Mouse (Mus musculus) ES-E14 (cell line): Measurements from ENCODE around the gene Btg2. TPM values are rescaled to one million over a fixed set of nuclear protein-coding genes. Genes with fewer than 3 reads are reported as not detected.

Experiments used
- DNase-seq: peaks from one replicate; pipeline ENCODE4 v3.0.0-alpha.2; 2013; ENCODE audit warnings: low read depth, low spot score
- H3K27ac ChIP-seq: 2 replicates; pipeline ENCODE4 v1.5.1; 2012; ENCODE audit warnings: low read depth, mild to moderate bottlenecking, low read length, moderate library complexity, mixed read lengths; ENCODE audit not compliant: poor library complexity, insufficient read depth, severe bottlenecking
- H3K36me3 ChIP-seq: 2 replicates; pipeline ENCODE4 v1.6.1; 2012; ENCODE audit warnings: mild to moderate bottlenecking, low read length, moderate library complexity, mixed read lengths; ENCODE audit not compliant: control insufficient read depth, poor library complexity, insufficient read depth, severe bottlenecking
- H3K4me1 ChIP-seq, 2 experiments: fragments of 150-350 bp in 1 of 2; sonication (generic) in 1 of 2; 2 replicates each; pipeline ENCODE4 v1.6.1; 2012; ENCODE audit warnings: low read length in 2 of 2, mild to moderate bottlenecking in 1 of 2, mixed read lengths in 1 of 2; ENCODE audit not compliant: control insufficient read depth in 2 of 2, insufficient read depth in 2 of 2, poor library complexity in 1 of 2
- H3K4me3 ChIP-seq, 2 experiments: fragments of 150-350 bp in 1 of 2; sonication (generic) in 1 of 2; 2 replicates each; pipeline ENCODE4 v1.5.1; 2012; ENCODE audit warnings: low read length in 2 of 2, low read depth in 1 of 2, mild to moderate bottlenecking in 1 of 2, mixed read lengths in 1 of 2; ENCODE audit not compliant: insufficient read depth in 1 of 2, poor library complexity in 1 of 2, severe bottlenecking in 1 of 2
- H3K9ac ChIP-seq: 2 replicates; pipeline ENCODE4 v1.6.1; 2012; ENCODE audit warnings: low read depth, mild to moderate bottlenecking, low read length, mixed read lengths; ENCODE audit not compliant: poor library complexity, insufficient read depth, severe bottlenecking
- H3K9me3 ChIP-seq: fragments of 150-350 bp; sonication (generic); 2 replicates; pipeline ENCODE4 v1.6.1; 2012; ENCODE audit warnings: low read depth, mild to moderate bottlenecking, low read length; ENCODE audit not compliant: control insufficient read depth, insufficient read depth
- CHD2 ChIP-seq: IDR thresholded peaks from 2 replicates; pipeline ENCODE4 v1.6.1; 2014; ENCODE audit warnings: mild to moderate bottlenecking, low read depth, low read length, inconsistent platforms
- HCFC1 ChIP-seq: IDR thresholded peaks from 2 replicates; pipeline ENCODE4 v1.6.1; 2012; ENCODE audit warnings: low read length, inconsistent platforms, borderline replicate concordance; ENCODE audit not compliant: insufficient read depth
- MAFK ChIP-seq: IDR thresholded peaks from 2 replicates; pipeline ENCODE4 v1.6.1; 2014; ENCODE audit warnings: mild to moderate bottlenecking, low read depth, low read length, inconsistent platforms; ENCODE audit not compliant: insufficient read depth
- ZC3H11A ChIP-seq: IDR thresholded peaks from 2 replicates; pipeline ENCODE4 v1.6.1; 2012; ENCODE audit warnings: low read depth, mild to moderate bottlenecking, inconsistent platforms, low read length, borderline replicate concordance
- ZNF384 ChIP-seq: IDR thresholded peaks from 2 replicates; pipeline ENCODE4 v1.6.1; 2012; ENCODE audit warnings: low read depth, low read length, inconsistent platforms
- in situ Hi-C, 2 experiments: fragments of 600-800 bp; cut with MboI; formaldehyde crosslinking; loops; one replicate each; pipeline ENCODE4 v1.15.1; 2025; ENCODE audit warnings: low sequenced_read_pairs in 2 of 2, inconsistent platforms in 1 of 2; ENCODE audit not compliant: unreplicated experiment in 2 of 2
- total RNA-seq: library from RNA; depleted of rRNA; stranded (reverse); fragments of 300-350 nt; gene quantifications from 2 replicates; pipeline ENCODE4 v1.2.3, GENCODE M21; 2012; rRNA removed

Btg2 gene
- total RNA-seq, 1 experiment = 40.2 TPM

DNA sequence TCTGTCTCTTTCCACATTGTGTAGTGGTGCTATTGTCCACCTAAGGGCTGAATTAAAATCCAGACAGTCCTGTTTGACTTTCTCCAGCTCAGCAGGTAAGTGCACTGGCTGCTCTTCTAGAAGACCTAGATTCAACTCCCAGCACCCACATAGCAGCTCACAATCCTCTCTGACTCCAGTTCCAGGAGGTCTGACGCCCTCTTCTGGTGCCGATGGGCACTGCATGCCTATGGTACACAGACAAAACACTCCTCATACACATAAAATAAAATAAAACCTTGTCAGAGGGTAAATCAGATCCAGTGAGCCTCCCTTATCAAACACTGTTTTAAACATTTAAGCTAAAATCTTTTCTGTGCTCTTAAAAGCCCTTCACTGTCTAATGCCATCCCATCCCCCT is 42.4 kb downstream of the Btg2 start:
- Histone ChIP-seq H3K9ac (no peak overlapping the region), H3K9me3 (no peaks in the 10 kb centered on the region), H3K36me3 (no peaks in the 10 kb centered on the region), H3K4me3 (no peak overlapping the region), H3K27ac (no peak overlapping the region), H3K4me1 (no peaks in the 10 kb centered on the region)
- TF ChIP-seq CHD2 (no peak), ZNF384 (no peak)
- in situ Hi-C loops = no loop called here
- no peak for DNase-seq

DNA sequence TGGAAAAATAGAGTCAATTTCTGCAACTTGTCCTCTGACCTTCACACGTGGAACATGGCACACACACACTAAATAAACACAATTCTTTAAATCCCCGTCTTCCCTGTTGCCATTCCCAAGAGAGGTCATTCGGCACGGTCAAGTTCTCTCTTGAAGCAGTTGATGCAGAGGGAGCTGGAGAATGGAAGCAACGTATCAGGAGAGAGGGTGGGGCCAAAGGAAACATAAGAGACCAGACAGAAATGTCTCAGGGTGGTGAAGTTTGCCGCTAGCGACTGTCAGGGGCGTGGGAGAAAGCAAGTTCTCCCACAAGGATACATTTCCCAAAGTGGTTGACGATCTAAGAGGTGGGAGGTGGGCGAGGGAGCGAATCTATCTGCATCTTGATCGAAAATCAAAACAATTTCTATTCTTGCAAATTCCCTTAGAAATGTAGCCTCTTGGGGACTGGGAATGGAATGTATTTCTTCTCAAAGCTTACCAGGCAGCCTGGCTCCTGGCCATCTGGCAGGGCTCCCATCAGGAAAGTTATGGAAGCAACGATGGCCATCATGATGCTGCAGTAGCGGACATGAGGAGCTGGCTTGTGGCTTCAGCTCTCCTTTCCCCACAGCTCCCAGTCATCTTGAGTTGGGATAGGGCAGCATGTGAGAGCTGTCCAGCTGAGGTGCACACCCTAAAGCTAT is 50.6 kb downstream of the Btg2 start:
- Histone ChIP-seq H3K27ac (no peak overlapping the region), H3K36me3 (no peaks in the 10 kb centered on the region), H3K4me3 (no peak overlapping the region), H3K4me1 (no peaks in the 10 kb centered on the region), H3K9ac (no peak overlapping the region), H3K9me3 (no peaks in the 10 kb centered on the region)
- in situ Hi-C loops = no loop called here
- DNase-seq = no peak
- TF ChIP-seq CHD2 (no peak), MAFK (no peak), HCFC1 (no peak), ZC3H11A (no peak), ZNF384 (no peak)

DNA sequence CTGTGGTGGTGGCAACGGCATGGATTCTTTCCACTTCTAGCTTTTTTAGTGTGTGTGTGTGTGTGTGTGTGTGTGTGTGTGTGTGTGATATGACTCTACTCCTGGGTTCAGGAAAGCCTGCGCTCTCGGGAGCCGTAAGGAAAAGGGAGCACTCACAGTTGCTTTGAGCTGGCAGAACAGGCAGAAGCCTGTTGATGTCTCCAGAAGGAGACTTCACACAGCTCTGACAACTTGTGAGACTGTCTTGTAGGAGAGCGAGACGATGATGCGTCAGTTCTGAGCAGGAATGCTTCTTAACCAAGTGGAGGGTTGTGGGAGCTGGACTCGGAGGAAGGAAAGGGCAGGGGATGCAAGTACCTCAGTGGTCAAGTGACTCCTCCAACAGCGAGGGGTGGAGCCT is 52.2 kb downstream of the Btg2 start:
- Histone ChIP-seq H3K4me1 (no peaks in the 10 kb centered on the region), H3K4me3 (no peak overlapping the region), H3K27ac (no peak overlapping the region), H3K9me3 (no peaks in the 10 kb centered on the region), H3K36me3 (no peaks in the 10 kb centered on the region), H3K9ac (no peak overlapping the region)
- no peak for DNase-seq
- TF ChIP-seq ZC3H11A (no peak), MAFK (no peak), HCFC1 (no peak), ZNF384 (no peak), CHD2 (no peak)
- in situ Hi-C loops = no loop called here

DNA sequence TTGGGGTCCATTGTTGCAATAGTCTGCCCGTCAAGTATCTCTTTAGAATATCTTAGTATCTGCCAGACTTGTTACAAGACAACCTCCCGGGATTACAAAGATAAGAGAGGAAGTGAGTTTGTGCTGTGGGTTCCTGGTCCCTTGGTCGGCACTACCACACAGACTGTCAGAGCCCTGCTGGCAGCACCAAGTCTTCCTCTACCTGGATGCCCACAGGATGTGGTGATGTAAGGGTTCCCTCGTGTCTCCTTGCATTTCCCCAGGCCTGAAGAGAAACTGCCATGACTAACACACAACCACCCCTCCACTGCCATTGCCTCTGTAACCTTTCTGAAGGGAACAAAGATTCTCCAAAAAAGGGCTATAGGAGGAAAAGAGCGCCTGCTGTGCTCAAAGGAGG is 52.9 kb downstream of the Btg2 start:
- Histone ChIP-seq H3K4me1 (no peaks in the 10 kb centered on the region), H3K9ac (no peak overlapping the region), H3K9me3 (no peaks in the 10 kb centered on the region), H3K36me3 (no peaks in the 10 kb centered on the region), H3K4me3 (no peak overlapping the region), H3K27ac (no peak overlapping the region)
- no peak for DNase-seq
- in situ Hi-C loops = no loop called here
- no peak for TF ChIP-seq ZC3H11A
- no peak for TF ChIP-seq HCFC1
- no peak for TF ChIP-seq ZNF384
- no peak for TF ChIP-seq MAFK
- no peak for TF ChIP-seq CHD2

Other genes with a start within 250 kb of the Btg2 start
- 0.36 TPM in 1 of 2 replicates, not detected in the other for gene Optc, start 171.1 kb downstream of the Btg2 start, total RNA-seq
- not detected in 2 replicates for gene Prelp, start 157.7 kb downstream of the Btg2 start, total RNA-seq
- gene Fmod, start 41.9 kb downstream of the Btg2 start, total RNA-seq = not detected in 2 replicates
- 0.13 and 0.32 TPM in 2 replicates for gene Chit1, start 32.1 kb upstream of the Btg2 start, total RNA-seq
- 0.98 and 1.4 TPM in 2 replicates for gene Chil1, start 103.1 kb upstream of the Btg2 start, total RNA-seq
- not detected in 2 replicates for gene Mybph, start 114.3 kb upstream of the Btg2 start, total RNA-seq
- 0.16 and 0.58 TPM in 2 replicates for gene Adora1, start 156.3 kb upstream of the Btg2 start, total RNA-seq
- 0.18 and 0.37 TPM in 2 replicates for gene Myog, start 210.9 kb upstream of the Btg2 start, total RNA-seq